Mouse (Mus musculus) hindbrain, embryonic 11.5 days (tissue): ENCODE data around the gene Helz. TPM values are rescaled to one million over a fixed set of nuclear protein-coding genes. Genes with fewer than 3 reads are reported as not detected.
"Not testable (repeated sequence)": the region's sequence is repeated elsewhere in the genome, so short reads cannot be mapped to it uniquely, and the experiment has no call there.

ENCODE experiments used
- ATAC-seq: fragments of 200-750 bp; cut with Nextera tagmentation; 2 replicates; pipeline ENCODE4 v1.8.0; 2017; ENCODE audit warnings: mild to moderate bottlenecking, moderate TSS enrichment, moderate library complexity; ENCODE audit not compliant: low FRiP score
- DNase-seq: peaks from one replicate; pipeline ENCODE4 v3.0.0-alpha.2; 2015; ENCODE audit warnings: low spot score
- H3K27ac ChIP-seq: fragments of 300-500 bp; sonication (generic); 2 replicates; pipeline ENCODE4 v1.5.1; 2014; ENCODE audit warnings: mild to moderate bottlenecking, low read depth, low read length
- H3K27me3 ChIP-seq: fragments of 300-500 bp; sonication (generic); 2 replicates; pipeline ENCODE4 v1.6.1; 2014; ENCODE audit warnings: mild to moderate bottlenecking, low read length, moderate library complexity, mixed read lengths; ENCODE audit not compliant: control insufficient read depth, insufficient read depth
- H3K36me3 ChIP-seq: fragments of 300-500 bp; sonication (generic); 2 replicates; pipeline ENCODE4 v1.6.1; 2014; ENCODE audit warnings: mild to moderate bottlenecking, low read length, moderate library complexity, mixed read lengths; ENCODE audit not compliant: control insufficient read depth, insufficient read depth
- H3K4me1 ChIP-seq: fragments of 300-500 bp; sonication (generic); replicated peaks from 2 replicates; pipeline ENCODE4 v1.6.1; 2014; ENCODE audit warnings: low read length, mixed read lengths; ENCODE audit not compliant: control insufficient read depth, insufficient read depth
- H3K4me2 ChIP-seq: fragments of 300-500 bp; sonication (generic); replicated peaks from 2 replicates; pipeline ENCODE4 v1.6.1; 2014; ENCODE audit warnings: mild to moderate bottlenecking, low read depth, low read length
- H3K4me3 ChIP-seq: fragments of 300-500 bp; sonication (generic); 2 replicates; pipeline ENCODE4 v1.5.1; 2014; ENCODE audit warnings: low read depth, low read length
- H3K9ac ChIP-seq: fragments of 300-500 bp; sonication (generic); 2 replicates; pipeline ENCODE4 v1.6.1; 2014; ENCODE audit warnings: low read depth, low read length
- H3K9me3 ChIP-seq: fragments of 300-500 bp; sonication (generic); 2 replicates; pipeline ENCODE4 v1.6.1; 2016; ENCODE audit warnings: low read length; ENCODE audit not compliant: control insufficient read depth
- WGBS: fragments of 180-500 bp; shearing (Covaris S2); extraction: QIAGEN DNeasy Blood & Tissue Kit; methylation state at CpG from one replicate; pipeline ENCODE4 v1.1.7; 2014; 5-methylcytosine and 5-hydroxymethylcytosine counted together
- polyA plus RNA-seq: library from polyadenylated mRNA; unstranded; fragments of >200 nt; fragmentation: Nextera tagmentation; extraction: Ambion mirVana; gene quantifications from 2 replicates; pipeline ENCODE4 v1.2.1, GENCODE M21; 2014

Gene Helz
- 18.8 and 22.6 TPM in 2 replicates for polyA plus RNA-seq

DNA sequence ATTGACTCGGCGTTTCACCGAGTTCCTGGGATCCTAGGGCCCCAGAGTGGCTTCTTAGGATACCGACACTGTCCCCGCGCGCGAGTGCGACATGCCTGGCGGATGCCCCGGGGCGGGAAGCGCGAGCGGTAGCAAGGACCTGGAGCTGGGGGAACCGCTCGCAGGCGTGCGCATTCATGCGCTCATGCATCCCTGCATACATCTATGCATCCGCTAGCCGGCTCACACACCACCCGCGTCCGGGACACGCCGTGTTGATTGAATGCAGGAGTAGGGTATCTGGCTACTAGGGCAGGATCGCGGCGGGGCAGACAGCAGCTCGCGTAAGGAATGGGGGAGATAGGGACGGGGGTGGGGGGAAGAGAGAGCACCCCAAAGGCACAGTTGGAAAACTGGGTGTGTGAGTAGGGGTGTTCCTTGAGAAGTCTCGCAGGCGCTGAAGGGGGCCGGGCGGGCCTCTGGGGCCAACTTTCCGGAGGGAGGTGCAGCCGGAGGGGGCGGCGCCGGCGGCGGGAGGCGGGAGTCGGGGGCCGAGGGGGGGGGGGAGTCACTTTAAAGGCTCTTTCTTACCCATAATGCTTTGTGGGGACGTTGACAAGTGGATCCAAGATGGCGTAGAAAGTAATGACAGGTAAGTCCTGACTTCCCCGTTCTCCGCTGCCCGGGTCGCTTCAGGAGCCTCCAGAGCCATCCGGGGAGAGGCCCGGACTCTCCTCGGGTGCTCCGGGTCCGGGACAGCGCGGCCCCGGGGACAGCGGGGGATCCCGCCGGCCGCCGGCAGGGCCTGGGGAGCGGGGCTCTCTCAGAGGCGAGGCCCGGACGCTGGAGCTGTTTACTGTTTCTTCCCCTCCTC, at the start of gene Helz:
Helz (plus strand) TSS at position 580 of the 853 bp plus-strand sequence.
- Histone ChIP-seq H3K27me3 (peaks cover 4% of the 10 kb centered on the region; the same call in 1 of the 2 replicates), H3K4me2 (peak within 1 kb of the TSS; percentile 100), H3K27ac (peak within 1 kb of the TSS; percentile 83), H3K36me3 (no peaks in the 10 kb centered on the region), H3K4me3 (peak within 1 kb of the TSS; percentile 96), H3K9me3 (no peaks in the 10 kb centered on the region), H3K9ac (peak within 1 kb of the TSS; percentile 89), H3K4me1 (0 out of 2 replicates have a peak, but pooled peaks cover 2% of the 10 kb centered on the region)
- ATAC-seq (peak; percentile 81), DNase-seq (peak; percentile 77)
- WGBS, result under 1% methylated on average over 62 of the region's 70 CpGs

- H3K9me3 ChIP-seq, result no peaks in the 10 kb centered on the region
- no peaks in the 10 kb centered on the region for H3K27me3 ChIP-seq
- H3K4me1 ChIP-seq, result no peaks in the 10 kb centered on the region
- no peak overlapping the region for H3K4me3 ChIP-seq
- H3K36me3 ChIP-seq, result no peaks in the 10 kb centered on the region
- no peak overlapping the region for H3K9ac ChIP-seq
- ATAC-seq (no peak), DNase-seq (no peak)
- WGBS, result 83% methylated on average over 8 of the region's 8 CpGs
- no peak overlapping the region for H3K4me2 ChIP-seq
- no peak overlapping the region for H3K27ac ChIP-seq
Observed at GRCm38 (mm10) chr11:107502801-107503200, 44.9 kb upstream of the Helz start.

DNA sequence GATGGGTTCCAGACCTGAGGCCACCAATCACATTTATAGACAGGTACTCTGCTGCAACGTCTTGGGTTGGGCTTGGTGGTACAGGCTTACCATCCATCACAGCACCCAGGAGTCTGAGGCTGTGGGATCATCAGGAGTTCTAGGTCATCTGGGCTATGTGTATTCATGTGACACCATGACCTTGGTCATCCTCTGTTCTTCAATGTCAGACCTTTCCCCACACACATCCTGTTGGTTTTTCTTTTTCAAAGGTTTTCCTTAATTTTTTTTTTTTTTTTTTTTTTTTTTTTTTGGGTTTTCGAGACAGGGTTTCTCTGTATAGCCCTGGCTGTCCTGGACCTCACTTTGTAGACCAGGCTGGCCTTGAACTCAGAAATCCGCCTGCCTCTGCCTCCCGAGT, 43.4 kb upstream of the Helz start:
- H3K4me2 ChIP-seq, DNase-seq, H3K9ac ChIP-seq, H3K27me3 ChIP-seq, H3K4me3 ChIP-seq, H3K4me1 ChIP-seq, ATAC-seq, H3K36me3 ChIP-seq, H3K9me3 ChIP-seq, H3K27ac ChIP-seq: not testable (repeated sequence)
- 91% methylated on average over 3 of the region's 4 CpGs for WGBS

DNA sequence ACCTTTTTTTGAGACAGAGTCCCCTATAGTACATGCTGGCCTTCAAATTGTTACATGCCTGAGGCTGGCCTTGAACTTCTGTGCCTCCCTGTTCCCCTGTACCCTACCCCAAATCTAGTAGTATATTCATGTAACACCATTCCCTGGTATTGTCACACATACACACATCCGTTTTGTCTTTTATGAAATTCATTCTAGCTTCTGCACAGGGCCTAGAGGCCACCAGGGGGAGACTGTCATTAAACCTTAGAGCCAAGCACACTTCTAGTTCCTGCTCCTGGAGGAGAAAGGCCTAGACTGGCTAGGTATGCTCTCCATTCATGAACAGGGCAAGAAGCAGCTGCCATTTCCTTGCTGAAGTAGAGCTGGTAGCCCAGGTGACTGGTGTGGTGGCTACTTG, 41.5 kb upstream of the Helz start:
- Histone ChIP-seq H3K36me3 (no peaks in the 10 kb centered on the region), H3K9ac (no peak overlapping the region), H3K27me3 (no peaks in the 10 kb centered on the region), H3K4me2 (no peak overlapping the region), H3K4me3 (no peak overlapping the region), H3K27ac (no peak overlapping the region), H3K4me1 (peaks cover 5% of the 10 kb centered on the region), H3K9me3 (no peaks in the 10 kb centered on the region)
- 82% methylated on average over 1 of the region's 1 CpGs for WGBS
- DNase-seq (peak; percentile 30), ATAC-seq (no peak)

- H3K9ac ChIP-seq, result no peak overlapping the region
- peak; percentile 57 for DNase-seq
- H3K27me3 ChIP-seq, result no peaks in the 10 kb centered on the region
- no peak overlapping the region for H3K4me2 ChIP-seq
- H3K4me3 ChIP-seq, result no peak overlapping the region
- H3K9me3 ChIP-seq, result no peaks in the 10 kb centered on the region
- ATAC-seq, result peak; percentile 27; the same call in 1 of the 2 replicates
- H3K4me1 ChIP-seq, result peaks cover 5% of the 10 kb centered on the region
- no peak overlapping the region for H3K27ac ChIP-seq
- no peaks in the 10 kb centered on the region for H3K36me3 ChIP-seq
- WGBS, result 15% methylated on average over 11 of the region's 11 CpGs
Observed at GRCm38 (mm10) chr11:107509631-107510338, 37.9 kb upstream of the Helz start.

GRCm38 (mm10) chr11:107510362-107511269, 37.1 kb upstream of the Helz start:
- WGBS, result 4% methylated on average over 18 of the region's 18 CpGs
- DNase-seq, result peak; percentile 40
- Histone ChIP-seq H3K27ac (no peak overlapping the region), H3K4me2 (peak overlapping the region; percentile 28), H3K4me3 (no peak overlapping the region), H3K9me3 (no peaks in the 10 kb centered on the region), H3K36me3 (no peaks in the 10 kb centered on the region), H3K4me1 (peaks cover 5% of the 10 kb centered on the region), H3K27me3 (no peaks in the 10 kb centered on the region), H3K9ac (no peak overlapping the region)
- ATAC-seq, result no peak

- not testable (repeated sequence) for H3K4me3 ChIP-seq, H3K4me2 ChIP-seq, H3K27ac ChIP-seq, ATAC-seq, H3K9ac ChIP-seq, H3K36me3 ChIP-seq, H3K27me3 ChIP-seq, H3K4me1 ChIP-seq, H3K9me3 ChIP-seq
- DNase-seq, result peak; percentile 81
- 53% methylated on average over 5 of the region's 5 CpGs for WGBS
Observed at GRCm38 (mm10) chr11:107511954-107512353, 35.8 kb upstream of the Helz start.

DNA sequence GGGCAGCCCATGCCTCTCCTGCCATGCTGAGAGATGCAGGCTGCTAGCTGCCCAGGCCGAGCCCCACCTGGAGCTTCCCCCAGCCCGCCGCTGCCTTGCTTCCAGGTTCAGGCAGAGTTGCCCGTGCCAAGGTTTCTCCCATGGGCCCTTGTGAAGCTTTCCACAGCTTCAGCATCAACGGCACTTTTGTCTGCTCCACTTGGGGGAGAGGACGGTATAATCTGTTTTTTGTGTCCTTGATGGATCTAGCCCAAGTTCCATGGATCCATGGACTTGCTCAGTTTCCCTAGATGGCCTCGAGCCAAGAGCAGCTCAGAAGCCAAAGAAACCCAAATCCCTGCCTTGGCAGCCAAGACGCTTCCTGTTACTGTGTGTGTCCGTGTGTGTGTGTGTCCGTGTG, 34.7 kb upstream of the Helz start:
- H3K27me3 ChIP-seq, result no peaks in the 10 kb centered on the region
- WGBS, result 87% methylated on average over 10 of the region's 10 CpGs
- no peaks in the 10 kb centered on the region for H3K9me3 ChIP-seq
- H3K27ac ChIP-seq, result no peak overlapping the region
- H3K4me3 ChIP-seq, result no peak overlapping the region
- no peak for ATAC-seq
- peaks cover 5% of the 10 kb centered on the region for H3K4me1 ChIP-seq
- no peak overlapping the region for H3K4me2 ChIP-seq
- H3K36me3 ChIP-seq, result no peaks in the 10 kb centered on the region
- no peak for DNase-seq
- H3K9ac ChIP-seq, result no peak overlapping the region
